Mouse (Mus musculus) embryonic stem cell, embryonic (primary cell): ENCODE measurements at regions not wholly inside any gene's neighbourhood (a gene's known extent, or its start where the extent isn't known, plus 50 kb on each side); places are given as distances from the start of the nearest gene placed in this dataset.

Experiments used
- CTCF ChIA-PET, 4 experiments: fragments of 300-600 bp in 2 of 4; fragments of 350-600 bp in 2 of 4; sonication (Branson Sonifier 250); formaldehyde crosslinking; loops; one replicate each; lab custom pipeline; 2022; ENCODE audit warnings: inconsistent platforms in 2 of 4; lab: Charles Lee
- POLR2A ChIA-PET, 4 experiments: fragments of 300-600 bp in 2 of 4; fragments of 350-600 bp in 2 of 4; sonication (Branson Sonifier 250); formaldehyde crosslinking; loops; one replicate each; lab custom pipeline; 2022; ENCODE audit warnings: antibody characterized with exemption in 4 of 4, inconsistent platforms in 1 of 4; lab: Charles Lee

DNA sequence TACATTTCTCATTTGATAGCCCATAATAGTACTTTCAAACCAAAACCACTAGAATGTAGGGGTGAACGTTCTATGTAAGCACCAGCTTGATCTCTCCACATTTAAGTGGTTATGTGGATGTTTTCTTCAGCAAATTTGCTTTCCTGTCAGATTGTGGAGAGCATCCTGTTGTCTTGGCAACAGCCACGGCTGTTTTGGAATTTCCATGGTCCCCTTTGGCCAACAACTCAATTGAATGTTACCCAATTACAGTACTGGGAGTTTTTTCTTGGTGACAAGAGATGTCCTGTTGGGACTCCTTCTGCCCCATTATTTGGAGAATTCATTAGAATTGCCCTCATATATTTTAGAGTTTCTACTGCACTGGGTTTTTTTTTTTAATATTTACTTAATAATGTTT, 503.2 kb downstream of the Ndufa4 start:
- CTCF ChIA-PET, result no interaction called here
- POLR2A ChIA-PET, result no interaction called here

DNA sequence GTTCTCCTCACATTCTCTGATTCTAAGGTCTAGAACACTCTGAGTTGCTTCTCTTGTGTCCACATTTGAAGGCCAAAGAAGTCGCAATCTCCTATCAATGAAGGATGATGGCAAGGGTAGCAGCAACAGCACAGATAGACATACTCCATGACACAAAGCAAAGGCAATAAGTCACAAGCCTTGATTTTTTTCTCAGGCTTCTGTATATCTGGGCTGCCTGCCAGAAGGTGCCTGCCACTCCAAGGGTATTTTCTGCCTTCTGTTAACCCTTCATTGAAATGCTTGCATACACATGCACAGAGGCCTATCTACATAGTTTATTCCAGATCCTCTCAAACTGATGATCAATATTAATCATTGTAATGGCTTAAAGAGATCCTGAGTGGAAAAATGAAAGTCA, 548.2 kb downstream of the Ndufa4 start:
- ChIA-PET CTCF (interaction anchor here in 1 of 4 experiments (0.5 kb wide), 1 partner anchor 11 kb away, joined by 3 read pairs; no protein-coding TSS in a partner anchor), POLR2A (no interaction called here)

DNA sequence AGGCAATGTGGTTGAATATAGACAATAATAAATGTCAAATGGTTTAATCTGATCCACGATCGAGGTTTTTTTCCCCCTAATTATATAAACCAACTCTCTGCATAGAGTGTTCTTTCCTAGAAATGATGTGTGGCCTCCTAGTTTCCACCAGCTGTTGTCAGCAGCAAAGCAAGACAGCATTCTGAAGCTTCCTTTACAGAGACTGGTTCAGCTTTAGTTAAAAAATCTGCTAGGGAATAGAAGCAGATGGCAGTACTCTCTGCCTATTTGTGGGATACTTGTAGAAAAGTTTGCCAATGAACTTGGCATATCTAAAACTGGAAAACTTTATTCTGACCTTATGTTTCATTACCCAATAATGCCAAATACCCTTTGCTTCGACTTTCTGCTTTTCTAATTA, 553.7 kb downstream of the Ndufa4 start:
- ChIA-PET CTCF (no interaction called here), POLR2A (no interaction called here)

DNA sequence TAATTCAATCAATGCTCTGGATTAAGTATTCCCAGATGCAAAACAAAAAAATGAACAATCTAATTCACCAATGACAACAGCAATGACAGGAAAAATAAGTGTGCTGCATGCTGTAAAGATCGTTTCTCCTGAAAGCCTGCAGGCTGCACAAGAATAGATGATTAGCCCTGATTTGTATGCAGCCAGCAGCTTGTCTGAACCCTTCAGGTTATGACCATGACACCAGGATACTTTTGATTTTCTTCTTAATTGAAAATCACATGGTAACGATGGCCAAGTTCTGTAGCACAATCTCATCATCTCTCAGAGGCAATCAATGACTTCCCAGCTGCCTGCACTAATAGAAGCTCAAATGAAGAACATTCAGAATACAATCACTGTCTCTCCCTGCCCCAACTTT, 573.2 kb downstream of the Ndufa4 start:
- ChIA-PET POLR2A (no interaction called here), CTCF (no interaction called here)

DNA sequence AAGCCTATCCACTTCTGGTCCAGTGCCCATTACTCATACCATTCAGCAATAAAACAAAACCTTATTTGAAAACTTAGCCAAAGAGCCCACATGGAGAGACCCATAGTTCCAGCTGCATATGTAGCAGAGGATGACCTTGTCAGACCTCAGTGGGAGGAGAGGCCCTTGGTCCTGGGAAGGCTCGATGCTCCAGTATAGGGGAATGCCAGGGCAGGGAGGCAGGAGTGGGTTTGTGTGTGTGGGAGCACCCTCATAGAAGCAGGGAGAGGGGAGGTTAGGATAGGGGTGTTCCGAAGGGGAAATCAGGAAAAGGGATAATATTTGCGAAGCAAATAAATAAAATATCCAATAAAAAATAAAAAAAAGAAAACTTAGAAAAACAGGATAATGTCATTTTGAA, 593.6 kb downstream of the Ndufa4 start:
- POLR2A ChIA-PET, result no interaction called here
- CTCF ChIA-PET, result no interaction called here

DNA sequence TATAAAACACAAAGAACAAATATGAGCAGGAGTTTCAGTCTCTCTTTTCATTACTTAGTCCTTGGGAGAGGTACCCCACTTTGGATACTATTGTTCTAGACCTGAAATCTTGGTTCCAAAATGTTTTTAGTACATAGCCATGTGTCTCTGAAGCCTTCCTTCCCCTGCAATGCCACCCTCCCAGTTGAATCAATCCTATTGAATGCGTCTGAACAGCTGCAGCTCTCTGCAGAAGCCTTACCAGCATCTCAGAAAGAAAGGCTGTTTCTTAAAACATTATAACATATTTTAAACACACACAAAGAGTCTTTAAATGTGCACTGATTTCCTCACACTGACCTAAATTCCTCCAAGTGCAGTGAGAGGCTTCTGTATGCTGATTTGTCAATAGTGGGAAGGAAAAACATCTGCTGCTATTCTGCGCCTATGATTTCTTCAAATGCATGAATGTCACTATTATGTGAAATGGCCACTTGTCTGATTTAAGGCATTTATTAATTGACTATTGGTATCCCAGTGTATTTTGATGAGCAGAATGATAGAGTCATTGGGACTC, 601.2 kb downstream of the Ndufa4 start:
- CTCF ChIA-PET, result no interaction called here
- POLR2A ChIA-PET, result no interaction called here

DNA sequence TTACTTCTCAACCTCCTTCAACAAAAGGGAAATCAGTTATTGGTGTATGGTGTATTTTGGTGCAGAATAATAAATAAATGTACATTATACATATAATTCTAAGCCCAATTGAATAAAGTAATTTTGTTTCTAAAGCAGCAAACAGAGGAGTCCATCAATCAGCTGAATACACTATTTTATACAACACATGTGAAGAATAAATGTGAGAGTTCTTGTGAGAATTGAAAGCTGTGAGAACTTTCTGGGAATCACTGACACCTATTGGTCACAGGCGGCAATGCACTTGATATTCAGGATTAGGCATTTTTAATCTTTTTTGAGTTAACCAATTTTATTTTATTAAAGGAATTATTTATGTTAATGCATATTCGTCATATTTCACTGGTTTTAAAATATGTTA, 623.3 kb downstream of the Ndufa4 start:
- ChIA-PET CTCF (interaction anchor here in 1 of 4 experiments (0.7 kb wide), 1 partner anchor 1357 kb away, joined by 3 read pairs; no protein-coding TSS in a partner anchor), POLR2A (no interaction called here)

DNA sequence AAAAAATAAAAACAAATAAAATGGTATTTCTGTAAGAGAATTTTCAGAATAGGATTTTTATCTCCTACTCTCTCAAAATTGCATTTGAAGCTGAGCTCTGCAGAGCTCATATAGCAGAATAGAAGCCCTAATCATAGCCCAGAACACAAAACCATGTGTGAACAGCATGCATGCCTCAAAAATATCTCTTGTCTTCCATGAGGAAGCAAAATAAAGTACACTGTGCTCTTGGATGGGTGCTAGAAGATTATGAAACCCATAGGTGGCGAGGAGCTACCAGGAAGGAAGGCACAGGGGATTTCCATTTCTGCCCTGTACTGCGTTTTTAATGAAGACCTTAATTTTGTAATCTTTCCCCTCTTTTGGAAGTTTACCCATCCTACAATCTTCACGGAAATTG, 632.1 kb downstream of the Ndufa4 start:
- ChIA-PET POLR2A (no interaction called here), CTCF (no interaction called here)
